Comparison of ENCODE assay signal across 8 mouse cellular contexts in genomic region chr3:101110838-101111103, GRCm38 (mm10). TPM values are rescaled to one million over a fixed set of nuclear protein-coding genes. Genes with fewer than 3 reads are reported as not detected.
A peak's percentile ranks its signal among the peaks of the same experiment; 100 is the strongest.
DNase-seq lines count a peak whose midpoint lies in the region; ATAC-seq and TF ChIP-seq lines count a peak whose summit lies in the region.

No protein-coding gene starts in this region.

- intact Hi-C loops in heart, postnatal 14 days (cut with DNase I): no loop called here

- H3K36me3 ChIP-seq in heart, embryonic 15.5 days: no peaks in the 10 kb centered on the region
- H3K36me3 ChIP-seq in hindbrain, embryonic 15.5 days: no peaks in the 10 kb centered on the region
- no peaks in the 10 kb centered on the region for H3K36me3 ChIP-seq in midbrain, embryonic 14.5 days (ENCODE audit: control insufficient read depth, insufficient read depth, low read length)

- no peaks in the 10 kb centered on the region for H3K9me3 ChIP-seq in heart, embryonic 15.5 days (replicated peaks)
- no peaks in the 10 kb centered on the region for H3K9me3 ChIP-seq in hindbrain, embryonic 15.5 days
- H3K9me3 ChIP-seq in midbrain, embryonic 14.5 days (ENCODE audit: control insufficient read depth, low read length): no peaks in the 10 kb centered on the region

- H3K4me3 ChIP-seq in heart, embryonic 15.5 days: peak overlapping the region; percentile 66
- H3K4me3 ChIP-seq in cortical plate, adult 2 months (ENCODE audit: insufficient read depth, low read length): peak overlapping the region; percentile 33; the same call in 1 of the 2 replicates
- H3K4me3 ChIP-seq in hindbrain, embryonic 15.5 days: peak overlapping the region; percentile 59
- H3K4me3 ChIP-seq in midbrain, embryonic 14.5 days (replicated peaks; ENCODE audit: low read depth, low read length): peak overlapping the region; percentile 66

- H3K27me3 ChIP-seq in heart, embryonic 15.5 days: no peaks in the 10 kb centered on the region
- H3K27me3 ChIP-seq in hindbrain, embryonic 15.5 days: no peaks in the 10 kb centered on the region
- H3K27me3 ChIP-seq in midbrain, embryonic 14.5 days (ENCODE audit: control insufficient read depth, insufficient read depth, low read length): peaks cover 6% of the 10 kb centered on the region; the same call in 1 of the 2 replicates

- peak overlapping the region; percentile 84 for H3K9ac ChIP-seq in heart, embryonic 15.5 days
- peak overlapping the region; percentile 70; the same call in 1 of the 2 replicates for H3K9ac ChIP-seq in hindbrain, embryonic 15.5 days
- H3K9ac ChIP-seq in midbrain, embryonic 14.5 days (replicated peaks; ENCODE audit: low read length): peak overlapping the region; percentile 88; the same call in 1 of the 2 replicates

- no peak for DNase-seq in heart, postnatal 14 days
- DNase-seq in midbrain, embryonic 14.5 days: no peak
- no peak for DNase-seq in cerebellum, adult 9-11 months
- no peak for DNase-seq in retina, embryonic 14.5 days (ENCODE audit: low spot score)
- no peak for DNase-seq in layer of hippocampus, adult 18-20 months (ENCODE audit: low spot score in 2 of 2)

- no peak for TF ChIP-seq POLR2A in cortical plate, adult 2 months (IDR thresholded peaks at IDR 0.05; ENCODE audit: extremely low read depth, insufficient read depth, low read length)

- no peak for ATAC-seq in heart, embryonic 15.5 days (replicated peaks; ENCODE audit: insufficient number of reproducible peaks, insufficient read depth, low FRiP score, low read depth)
- ATAC-seq in hindbrain, embryonic 15.5 days (ENCODE audit: low FRiP score, low read depth): no peak; the same call in 1 of the 2 replicates
- peak; percentile 24; the same call in 1 of the 2 replicates for ATAC-seq in midbrain, embryonic 14.5 days (ENCODE audit: low FRiP score, low TSS enrichment)

- H3K4me2 ChIP-seq in heart, embryonic 15.5 days: peak overlapping the region; percentile 91
- peak overlapping the region; percentile 88 for H3K4me2 ChIP-seq in hindbrain, embryonic 15.5 days
- H3K4me2 ChIP-seq in midbrain, embryonic 14.5 days (ENCODE audit: low read length): peak overlapping the region; percentile 92

- TF ChIP-seq CTCF in cortical plate, adult 2 months (IDR thresholded peaks at IDR 0.05; ENCODE audit: extremely low read depth, insufficient read depth, low read length): no peak

- H3K4me1 ChIP-seq in heart, embryonic 15.5 days (replicated peaks): peaks cover 45% of the 10 kb centered on the region
- H3K4me1 ChIP-seq in cortical plate, adult 2 months (ENCODE audit: control insufficient read depth, insufficient read depth, low read length): no peaks in the 10 kb centered on the region
- peaks cover 33% of the 10 kb centered on the region for H3K4me1 ChIP-seq in hindbrain, embryonic 15.5 days (replicated peaks)
- peaks cover 37% of the 10 kb centered on the region for H3K4me1 ChIP-seq in midbrain, embryonic 14.5 days (ENCODE audit: control insufficient read depth, insufficient read depth, low read length)

- H3K27ac ChIP-seq in heart, embryonic 15.5 days: peak overlapping the region; percentile 97
- no peak overlapping the region for H3K27ac ChIP-seq in cortical plate, adult 2 months (ENCODE audit: insufficient read depth, low read length)
- H3K27ac ChIP-seq in hindbrain, embryonic 15.5 days (replicated peaks): no peak overlapping the region
- no peak overlapping the region for H3K27ac ChIP-seq in midbrain, embryonic 14.5 days (replicated peaks; ENCODE audit: low read depth, low read length)

RNA-seq across cellular contexts. Expression of gene Ptgfrn, which starts 0.7 kb away (rescaled TPM):
- 5.7 and 6.0 TPM in 2 replicates for polyA plus RNA-seq in heart, embryonic 15.5 days (2015; fragmentation: Nextera tagmentation; extraction: Ambion mirVana)
- 10 to 100 TPM; 48.9 to 49.4 TPM for total RNA-seq in heart, postnatal 14 days (2021)
- polyA plus RNA-seq in cortical plate, adult 2 months (2012; rRNA removed): 11.0 and 12.0 TPM in 2 replicates
- polyA plus RNA-seq in hindbrain, embryonic 15.5 days (2015; fragmentation: Nextera tagmentation; extraction: Ambion mirVana): 2.4 and 2.7 TPM in 2 replicates
- polyA plus RNA-seq in midbrain, embryonic 14.5 days (2014; fragmentation: Nextera tagmentation; extraction: Ambion mirVana): 4.0 and 4.2 TPM in 2 replicates
- 10 to 100 TPM in 1 of 2 experiments, 1 to 10 TPM in 1; 7.8 to 11.1 TPM for total RNA-seq in layer of hippocampus, adult 18-20 months (2021)
